Mouse (Mus musculus) limb, embryonic 10.5 days (tissue): ENCODE results near the gene Tbata. TPM values are rescaled to one million over a fixed set of nuclear protein-coding genes. Genes with fewer than 3 reads are reported as not detected.

ENCODE experiments used
- DNase-seq: peaks from one replicate; pipeline ENCODE4 v3.0.0-alpha.2; 2017; ENCODE audit warnings: low spot score
- H3K27ac ChIP-seq: fragments of 300-500 bp; sonication (generic); 2 replicates; pipeline ENCODE4 v1.5.1; 2016; ENCODE audit warnings: mild to moderate bottlenecking
- H3K27me3 ChIP-seq: fragments of 300-500 bp; sonication (generic); 2 replicates; pipeline ENCODE4 v1.6.1; 2016; ENCODE audit warnings: low read depth, mild to moderate bottlenecking; ENCODE audit not compliant: poor library complexity, severe bottlenecking
- H3K36me3 ChIP-seq: fragments of 300-500 bp; sonication (generic); 2 replicates; pipeline ENCODE4 v1.6.1; 2016; ENCODE audit warnings: mild to moderate bottlenecking, moderate library complexity
- H3K4me1 ChIP-seq: fragments of 300-500 bp; sonication (generic); 2 replicates; pipeline ENCODE4 v1.6.1; 2016
- H3K4me3 ChIP-seq: fragments of 300-500 bp; sonication (generic); 2 replicates; pipeline ENCODE4 v1.5.1; 2016; ENCODE audit warnings: mild to moderate bottlenecking, moderate library complexity
- H3K9me3 ChIP-seq: fragments of 300-500 bp; sonication (generic); replicated peaks from 2 replicates; pipeline ENCODE4 v1.6.1; 2016; ENCODE audit warnings: mild to moderate bottlenecking
- WGBS: fragments of 180-500 bp; shearing (Covaris S2); methylation state at CpG from one replicate; pipeline ENCODE4 v1.1.7; 2016; 5-methylcytosine and 5-hydroxymethylcytosine counted together
- polyA plus RNA-seq: library from polyadenylated mRNA; unstranded; fragments of >200 nt; fragmentation: Nextera tagmentation; extraction: Ambion mirVana; gene quantifications from 2 replicates; pipeline ENCODE4 v1.2.1, GENCODE M21; 2016

The Tbata gene
- polyA plus RNA-seq, 1 experiment from 2014 or later = not detected

DNA sequence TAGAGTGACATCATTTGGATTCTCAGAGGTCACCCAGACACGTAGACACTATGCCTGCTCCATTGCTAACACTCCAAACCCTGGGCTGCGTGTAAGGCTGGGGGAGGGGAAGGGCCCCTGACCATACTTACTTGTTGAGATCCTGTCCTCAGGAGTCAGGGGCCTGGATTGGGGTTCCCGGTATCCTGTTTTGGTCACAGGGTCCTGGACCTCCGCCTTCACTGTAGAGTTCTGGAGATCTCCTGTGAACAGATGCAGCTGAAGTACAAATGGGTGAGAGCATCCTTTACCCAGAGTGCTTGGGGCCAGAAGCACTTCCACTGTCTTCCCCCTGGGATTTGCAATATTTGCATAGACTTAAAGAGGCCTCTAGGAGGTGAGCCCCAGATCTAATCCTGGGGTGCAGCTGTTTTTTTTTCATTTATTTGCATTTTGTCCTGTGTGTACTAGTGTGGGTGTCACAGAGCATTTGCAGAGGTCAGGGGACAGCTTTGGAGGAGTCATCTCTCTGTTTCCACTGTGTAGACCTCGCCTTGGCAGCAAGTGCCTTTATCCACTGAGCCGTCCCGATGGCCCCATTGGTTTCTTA is 28.6 kb downstream of the Tbata start:
- Histone ChIP-seq H3K4me1 (peaks cover 18% of the 10 kb centered on the region), H3K27me3 (no peaks in the 10 kb centered on the region), H3K27ac (no peak overlapping the region), H3K9me3 (no peaks in the 10 kb centered on the region), H3K36me3 (no peaks in the 10 kb centered on the region), H3K4me3 (no peak overlapping the region)
- DNase-seq = no peak
- 74% methylated on average over 7 of the region's 7 CpGs for WGBS

DNA sequence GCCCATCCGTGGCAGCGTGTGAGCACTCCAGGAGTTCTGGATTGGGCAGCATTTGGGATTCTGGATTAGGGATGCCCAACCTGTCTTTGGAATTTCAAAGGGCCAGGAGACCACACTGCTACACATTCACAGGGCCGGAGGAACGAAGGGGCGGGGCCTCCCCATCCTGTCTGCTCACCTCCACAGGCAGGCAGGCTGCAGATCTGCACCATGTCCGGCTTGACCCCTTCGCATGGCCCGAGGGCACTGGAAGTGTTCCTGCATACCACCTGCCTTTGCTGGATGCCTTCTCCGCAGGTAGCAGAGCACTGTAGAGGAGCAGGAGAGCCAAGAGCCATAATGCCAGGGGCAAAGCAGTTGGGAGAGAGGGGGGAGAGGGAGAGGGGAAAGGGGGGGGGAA is 29.2 kb downstream of the Tbata start:
- DNase-seq = no peak

DNA sequence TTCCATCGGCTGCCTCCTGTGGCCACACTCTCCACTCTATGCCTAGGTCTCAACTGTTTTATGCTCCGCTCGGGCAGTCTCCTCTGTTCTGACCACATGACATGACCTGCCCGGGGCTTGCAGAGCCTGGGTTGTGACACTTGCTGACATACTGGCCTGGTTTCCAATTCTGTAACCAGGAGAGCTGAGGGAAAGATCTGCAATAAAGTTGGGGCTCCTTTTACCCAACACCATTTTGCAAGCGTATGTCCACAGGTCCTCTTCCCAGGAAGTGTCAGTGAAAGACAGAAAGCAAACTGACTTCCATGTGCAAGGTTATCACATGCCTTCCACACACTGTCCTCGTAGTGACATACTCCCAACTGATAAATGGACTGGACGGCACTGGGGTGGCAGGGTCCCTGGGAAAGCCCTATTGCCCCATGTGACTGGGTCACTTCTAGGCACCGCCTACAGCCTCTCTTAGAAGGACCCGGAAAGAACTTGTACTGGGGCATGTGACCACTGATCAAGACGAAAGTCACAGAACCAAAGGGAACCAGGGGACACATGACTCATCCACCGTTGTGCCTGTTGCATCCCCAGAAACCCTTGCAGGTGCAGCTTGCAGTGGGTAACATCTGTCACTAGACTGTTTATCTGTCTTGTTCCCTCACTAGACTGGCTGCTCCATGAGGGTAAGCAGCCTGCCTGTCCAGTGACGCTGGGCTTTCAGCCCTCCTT is 30.0 kb downstream of the Tbata start:
- Histone ChIP-seq H3K4me1 (peaks cover 18% of the 10 kb centered on the region), H3K9me3 (no peaks in the 10 kb centered on the region), H3K4me3 (no peak overlapping the region), H3K27ac (no peak overlapping the region), H3K27me3 (no peaks in the 10 kb centered on the region), H3K36me3 (no peaks in the 10 kb centered on the region)
- WGBS = 77% methylated on average over 12 of the region's 12 CpGs
- DNase-seq = no peak

More for the DNA sequence above, 29.2 kb downstream of the Tbata start:
- Histone ChIP-seq H3K4me1 (peaks cover 18% of the 10 kb centered on the region), H3K4me3 (no peak overlapping the region), H3K27ac (no peak overlapping the region; the same call in 1 of the 2 replicates), H3K9me3 (no peaks in the 10 kb centered on the region), H3K27me3 (no peaks in the 10 kb centered on the region), H3K36me3 (no peaks in the 10 kb centered on the region)
- 44% methylated on average over 9 of the region's 9 CpGs for WGBS

DNA sequence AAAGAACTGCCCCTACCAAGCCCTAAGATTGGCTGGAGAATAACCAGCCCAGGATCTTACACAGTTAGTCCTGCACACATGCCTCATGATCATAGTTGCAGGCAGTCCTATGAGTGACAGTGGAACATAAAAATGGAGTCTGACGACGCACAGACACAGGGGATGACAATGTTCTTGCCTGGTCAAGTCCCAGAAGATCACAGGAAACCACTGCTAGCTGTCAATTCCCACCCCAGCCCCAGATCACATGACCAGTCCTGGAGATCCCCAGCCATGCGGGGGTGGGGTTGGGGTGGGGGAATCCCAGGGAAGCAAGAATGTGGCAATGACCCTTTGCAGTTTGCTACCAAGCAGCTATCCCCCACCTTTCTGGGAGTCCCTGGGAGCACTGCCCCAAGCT is 32.2 kb downstream of the Tbata start:
- 67% methylated on average over 3 of the region's 3 CpGs for WGBS
- Histone ChIP-seq H3K4me3 (no peak overlapping the region), H3K9me3 (no peaks in the 10 kb centered on the region), H3K36me3 (no peaks in the 10 kb centered on the region), H3K27ac (no peak overlapping the region), H3K27me3 (no peaks in the 10 kb centered on the region), H3K4me1 (peaks cover 18% of the 10 kb centered on the region)
- no peak for DNase-seq

GRCm38 (mm10) chr10:61208114-61208684 is 36.4 kb downstream of the Tbata start:
- 89% methylated on average over 9 of the region's 9 CpGs for WGBS
- H3K9me3 ChIP-seq = no peaks in the 10 kb centered on the region
- H3K4me3 ChIP-seq = no peak overlapping the region
- no peak overlapping the region for H3K27ac ChIP-seq
- no peak for DNase-seq
- H3K4me1 ChIP-seq = peaks cover 10% of the 10 kb centered on the region
- peaks cover 15% of the 10 kb centered on the region for H3K27me3 ChIP-seq
- no peaks in the 10 kb centered on the region for H3K36me3 ChIP-seq

GRCm38 (mm10) chr10:61211105-61211504 is 39.4 kb downstream of the Tbata start:
- no peaks in the 10 kb centered on the region for H3K36me3 ChIP-seq
- no peak overlapping the region for H3K4me3 ChIP-seq
- no peak for DNase-seq
- peaks cover 11% of the 10 kb centered on the region for H3K4me1 ChIP-seq
- peaks cover 22% of the 10 kb centered on the region for H3K27me3 ChIP-seq
- H3K9me3 ChIP-seq = 0 out of 2 replicates have a peak, but pooled peaks cover 1% of the 10 kb centered on the region
- 79% methylated on average over 4 of the region's 4 CpGs for WGBS
- H3K27ac ChIP-seq = no peak overlapping the region

DNA sequence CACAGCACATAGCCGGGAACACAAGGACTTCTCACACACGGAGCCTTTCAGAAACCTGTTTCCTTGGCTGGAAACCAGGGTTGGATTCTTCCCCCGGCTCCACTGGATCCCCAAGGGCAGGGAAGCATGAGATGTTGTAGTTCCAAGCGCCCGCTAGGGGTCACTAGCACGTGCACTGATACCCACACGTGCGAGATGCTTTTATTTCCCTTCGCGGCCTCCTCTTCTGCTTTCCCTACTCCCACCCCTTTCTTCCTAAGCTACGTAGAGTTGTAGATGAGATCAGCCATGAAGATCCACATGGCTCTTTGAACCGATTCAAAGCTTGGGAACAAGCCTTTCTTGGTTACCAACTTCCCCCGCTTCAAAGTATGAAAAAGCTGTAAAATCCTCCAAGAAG is 40.0 kb downstream of the Tbata start:
- WGBS = 10% methylated on average over 13 of the region's 13 CpGs
- Histone ChIP-seq H3K4me1 (peaks cover 11% of the 10 kb centered on the region), H3K9me3 (0 out of 2 replicates have a peak, but pooled peaks cover 1% of the 10 kb centered on the region), H3K27me3 (peaks cover 22% of the 10 kb centered on the region), H3K4me3 (no peak overlapping the region), H3K36me3 (no peaks in the 10 kb centered on the region), H3K27ac (no peak overlapping the region)
- DNase-seq = peak; percentile 78

DNA sequence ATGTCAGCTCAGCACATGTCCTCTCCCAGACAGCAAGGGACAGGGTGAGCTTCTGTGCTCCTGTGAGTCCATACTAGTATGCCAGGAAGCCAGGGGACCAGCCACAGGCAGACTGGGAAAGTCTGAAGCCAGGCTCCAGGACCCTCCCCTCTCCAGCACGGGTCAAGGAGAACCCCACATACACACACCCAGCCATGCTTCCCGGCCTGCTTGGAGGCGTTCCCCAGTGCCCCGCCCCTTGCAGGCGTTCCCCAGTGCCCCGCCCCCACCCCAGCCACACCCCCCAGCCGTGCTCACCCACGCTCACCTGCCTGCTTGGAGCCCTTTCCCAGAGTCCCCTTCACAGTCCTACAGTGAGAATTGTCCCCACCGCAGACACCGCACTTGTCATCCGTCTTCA is 41.1 kb downstream of the Tbata start:
- 4% methylated on average over 11 of the region's 11 CpGs for WGBS
- Histone ChIP-seq H3K4me3 (no peak overlapping the region), H3K36me3 (no peaks in the 10 kb centered on the region), H3K27ac (no peak overlapping the region), H3K27me3 (peaks cover 22% of the 10 kb centered on the region), H3K4me1 (peaks cover 11% of the 10 kb centered on the region), H3K9me3 (0 out of 2 replicates have a peak, but pooled peaks cover 1% of the 10 kb centered on the region)
- DNase-seq = peak; percentile 53

DNA sequence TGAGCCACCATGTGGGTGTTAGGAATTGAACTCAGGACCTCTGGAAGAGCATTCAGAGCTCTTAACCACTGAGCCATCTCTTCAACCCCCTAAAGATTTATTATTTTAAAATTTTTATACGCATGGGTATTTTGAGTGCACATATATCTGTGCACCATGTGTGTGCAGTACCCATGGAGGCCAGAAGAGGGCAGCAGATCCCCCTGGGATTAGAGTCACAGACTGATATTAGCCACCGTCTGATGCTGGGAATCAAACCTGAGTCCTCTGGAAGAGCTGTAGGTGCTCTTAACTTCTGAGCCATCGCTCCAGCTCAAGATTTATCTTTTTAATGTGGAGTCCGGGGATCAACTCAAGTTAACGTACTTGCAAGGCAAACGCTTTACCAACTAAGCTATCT is 43.9 kb downstream of the Tbata start:
- no peak for DNase-seq
- WGBS = 96% methylated on average over 6 of the region's 6 CpGs
- peaks cover 11% of the 10 kb centered on the region for H3K4me1 ChIP-seq
- no peaks in the 10 kb centered on the region for H3K36me3 ChIP-seq
- no peak overlapping the region for H3K27ac ChIP-seq
- H3K9me3 ChIP-seq = 0 out of 2 replicates have a peak, but pooled peaks cover 1% of the 10 kb centered on the region
- H3K4me3 ChIP-seq = no peak overlapping the region
- H3K27me3 ChIP-seq = peaks cover 22% of the 10 kb centered on the region

- Histone ChIP-seq H3K9me3 (0 out of 2 replicates have a peak, but pooled peaks cover 1% of the 10 kb centered on the region), H3K27me3 (peaks cover 20% of the 10 kb centered on the region), H3K4me1 (peaks cover 11% of the 10 kb centered on the region), H3K27ac (no peak overlapping the region), H3K36me3 (no peaks in the 10 kb centered on the region), H3K4me3 (no peak overlapping the region)
- 92% methylated on average over 4 of the region's 4 CpGs for WGBS
- DNase-seq = no peak
These were observed 44.4 kb downstream of the Tbata start for GRCm38 (mm10) chr10:61216163-61216562.

- DNase-seq = no peak
- H3K4me1 ChIP-seq = no peaks in the 10 kb centered on the region
- H3K4me3 ChIP-seq = no peak overlapping the region
- WGBS = 93% methylated on average over 4 of the region's 4 CpGs
- no peak overlapping the region for H3K27ac ChIP-seq
- no peaks in the 10 kb centered on the region for H3K36me3 ChIP-seq
- H3K9me3 ChIP-seq = 0 out of 2 replicates have a peak, but pooled peaks cover 1% of the 10 kb centered on the region
- H3K27me3 ChIP-seq = no peaks in the 10 kb centered on the region
These were observed 47.6 kb downstream of the Tbata start for GRCm38 (mm10) chr10:61219318-61219717.

DNA sequence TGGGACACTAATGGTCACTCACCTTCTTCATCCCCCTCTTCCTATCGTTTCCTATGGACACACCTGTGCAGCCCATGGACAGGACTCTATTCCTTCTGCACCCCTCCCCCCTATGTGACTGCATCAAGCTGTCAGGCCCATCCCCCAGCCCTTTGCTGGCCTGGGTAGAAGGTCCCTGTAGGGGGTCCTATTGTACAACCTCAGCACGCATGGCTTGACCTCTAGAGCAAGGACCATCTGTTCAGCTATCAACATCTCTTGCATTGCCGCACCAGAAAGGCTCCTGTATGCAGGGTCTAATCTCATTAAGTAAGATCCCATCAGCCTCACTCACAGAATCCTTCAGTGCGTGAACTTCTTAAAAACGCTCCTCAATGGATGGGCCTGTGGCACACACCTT is 53.9 kb downstream of the Tbata start:
- Histone ChIP-seq H3K36me3 (no peaks in the 10 kb centered on the region), H3K4me1 (peaks cover 7% of the 10 kb centered on the region), H3K27me3 (no peaks in the 10 kb centered on the region), H3K27ac (no peak overlapping the region), H3K4me3 (no peak overlapping the region), H3K9me3 (no peaks in the 10 kb centered on the region)
- no peak for DNase-seq
- WGBS = 81% methylated on average over 5 of the region's 5 CpGs

DNA sequence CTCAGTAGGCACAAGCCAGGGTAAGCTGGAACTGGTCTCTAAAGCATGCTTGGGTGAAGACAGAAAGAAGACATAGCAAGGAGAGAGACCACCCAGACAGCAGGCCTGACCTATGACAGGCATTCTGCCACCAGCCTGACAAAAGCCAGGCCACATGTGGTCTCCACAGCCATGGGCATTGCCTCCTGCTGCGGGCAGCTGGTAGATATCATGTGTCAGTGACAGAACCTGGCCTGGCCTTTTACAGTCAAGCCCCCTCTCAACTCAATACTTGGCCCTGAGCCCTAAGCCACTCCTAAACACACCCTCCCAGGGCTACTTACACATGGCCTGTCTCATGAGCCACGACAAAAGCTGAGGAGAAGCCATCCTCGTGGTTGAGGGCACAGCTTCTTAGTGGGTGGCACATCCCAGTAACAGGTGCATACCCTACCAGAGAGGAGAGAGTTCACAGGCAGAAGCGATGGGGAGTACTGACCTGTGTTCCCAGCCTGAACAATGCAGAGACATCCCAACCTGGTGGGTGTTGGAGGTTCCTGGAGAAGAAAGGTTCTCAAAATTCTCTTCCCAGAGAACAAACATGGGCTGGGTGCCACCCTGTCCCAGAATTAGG is 55.1 kb downstream of the Tbata start:
- Histone ChIP-seq H3K36me3 (no peaks in the 10 kb centered on the region), H3K27me3 (no peaks in the 10 kb centered on the region), H3K4me1 (peaks cover 7% of the 10 kb centered on the region), H3K27ac (no peak overlapping the region), H3K4me3 (no peak overlapping the region), H3K9me3 (no peaks in the 10 kb centered on the region)
- no peak for DNase-seq
- WGBS = 65% methylated on average over 4 of the region's 4 CpGs
